Mouse (Mus musculus): Measurements from ENCODE around the gene Themis2.
"Not testable (repeated sequence)": the region's sequence is repeated elsewhere in the genome, so short reads cannot be mapped to it uniquely, and the experiment has no call there.

GRCm38 (mm10) chr4:132737154-132737553, 59.0 kb downstream of the Themis2 start:
- TF ChIP-seq POLR2A, CTCF (IDR thresholded peaks at IDR 0.05; ENCODE audit: insufficient read depth, low read depth, low read length): not testable (repeated sequence)
